Mouse (Mus musculus) urinary bladder, postnatal 14 days (tissue): Measurements from ENCODE around the gene Pdia6.
A peak's percentile ranks its signal among the peaks of the same experiment; 100 is the strongest.

Experiments used
- DNase-seq: peaks from one replicate; pipeline ENCODE4 v3.0.0; 2021; ENCODE audit warnings: low spot score

Gene Pdia6

DNA sequence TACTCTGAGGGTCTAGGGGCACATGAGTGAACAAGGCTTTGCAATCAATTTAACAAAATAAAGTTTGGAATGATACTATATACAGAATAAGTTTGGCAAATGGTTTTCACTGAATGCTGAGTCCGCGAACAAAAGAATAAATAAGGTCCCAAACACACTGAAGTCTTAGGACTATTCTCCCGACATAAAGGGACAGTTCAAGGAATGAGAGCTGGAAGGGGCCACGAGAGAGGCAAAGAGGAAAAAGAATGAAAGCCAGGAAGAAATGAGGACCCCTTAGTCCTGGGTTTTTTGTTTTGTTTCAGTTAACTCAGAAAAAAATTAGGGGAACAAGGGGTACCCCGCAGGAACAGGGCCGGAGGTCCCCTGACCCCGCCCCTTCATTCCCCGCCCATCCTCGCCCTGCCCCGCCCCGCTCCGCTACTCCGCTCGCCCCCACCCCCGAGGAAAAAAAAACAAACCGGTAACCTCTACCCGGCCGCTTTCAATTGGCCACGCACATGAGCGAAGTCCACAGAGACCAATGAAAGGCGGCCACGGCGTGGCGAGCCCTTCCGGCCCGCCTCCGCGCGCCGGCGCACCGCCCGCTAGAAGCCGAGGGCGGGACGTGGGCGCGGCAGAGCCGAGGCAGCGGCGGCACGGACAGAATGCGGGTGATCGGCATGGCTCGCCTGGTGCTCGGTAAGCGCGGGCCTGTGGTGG lies at the start of gene Pdia6:
Gene Pdia6, plus strand, starts transcription at position 575 of the 702 bp plus-strand sequence.
- peak; percentile 93 for DNase-seq

- DNase-seq = no peak
These were observed 48.0 kb upstream of the Pdia6 start for GRCm38 (mm10) chr12:17218390-17218789.

- DNase-seq = no peak
These were observed 47.2 kb upstream of the Pdia6 start for GRCm38 (mm10) chr12:17219107-17219506.

GRCm38 (mm10) chr12:17220631-17221030 lies 45.7 kb upstream of the Pdia6 start:
- peak; percentile 37 for DNase-seq

- no peak for DNase-seq
These were observed 44.4 kb upstream of the Pdia6 start for GRCm38 (mm10) chr12:17221891-17222428.

GRCm38 (mm10) chr12:17223050-17223449 lies 43.3 kb upstream of the Pdia6 start:
- DNase-seq = no peak

DNA sequence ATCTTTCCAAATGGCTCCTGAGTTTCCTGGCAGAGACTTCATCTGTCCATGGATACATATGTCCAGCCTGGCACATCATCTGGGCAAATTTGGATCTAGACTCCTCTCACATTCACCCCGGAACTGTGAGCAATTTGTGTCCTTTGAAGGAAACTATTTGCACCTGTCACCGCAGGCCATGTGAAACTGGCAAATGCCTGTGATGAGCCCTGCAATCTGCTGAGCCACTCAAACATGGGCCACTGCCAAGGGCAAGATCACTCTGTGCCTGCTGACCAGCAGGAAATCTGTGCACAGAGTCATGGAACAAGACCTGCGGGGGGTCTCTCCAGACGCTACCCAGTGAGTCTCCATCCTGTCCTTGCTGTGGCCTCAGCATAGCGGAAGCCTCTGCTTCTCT lies 41.3 kb upstream of the Pdia6 start:
- no peak for DNase-seq

GRCm38 (mm10) chr12:17227903-17228302 lies 38.4 kb upstream of the Pdia6 start:
- DNase-seq = no peak

DNA sequence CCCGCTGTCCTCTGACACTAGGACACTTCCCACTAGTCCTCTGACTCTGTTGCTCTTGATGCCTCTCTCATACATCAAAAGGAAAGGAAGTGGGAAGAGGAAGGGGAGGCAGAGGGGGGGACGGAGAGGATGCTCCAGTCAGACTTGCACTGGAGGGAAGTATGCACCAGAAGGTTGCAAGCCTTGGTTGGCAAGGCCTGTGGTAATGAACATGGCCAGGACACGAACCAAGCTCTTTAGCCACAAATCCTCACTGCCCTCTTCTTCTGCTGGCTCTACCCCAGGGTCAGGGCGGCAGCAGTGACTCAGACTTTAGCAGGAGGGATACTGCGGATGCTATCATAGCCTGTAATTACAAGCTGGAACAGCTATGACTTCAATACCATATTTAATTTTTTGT lies 35.8 kb upstream of the Pdia6 start:
- DNase-seq = no peak

- DNase-seq = no peak
These were observed 34.8 kb upstream of the Pdia6 start for GRCm38 (mm10) chr12:17231513-17231912.

GRCm38 (mm10) chr12:17235535-17236313 lies 30.6 kb upstream of the Pdia6 start:
- DNase-seq = no peak

DNA sequence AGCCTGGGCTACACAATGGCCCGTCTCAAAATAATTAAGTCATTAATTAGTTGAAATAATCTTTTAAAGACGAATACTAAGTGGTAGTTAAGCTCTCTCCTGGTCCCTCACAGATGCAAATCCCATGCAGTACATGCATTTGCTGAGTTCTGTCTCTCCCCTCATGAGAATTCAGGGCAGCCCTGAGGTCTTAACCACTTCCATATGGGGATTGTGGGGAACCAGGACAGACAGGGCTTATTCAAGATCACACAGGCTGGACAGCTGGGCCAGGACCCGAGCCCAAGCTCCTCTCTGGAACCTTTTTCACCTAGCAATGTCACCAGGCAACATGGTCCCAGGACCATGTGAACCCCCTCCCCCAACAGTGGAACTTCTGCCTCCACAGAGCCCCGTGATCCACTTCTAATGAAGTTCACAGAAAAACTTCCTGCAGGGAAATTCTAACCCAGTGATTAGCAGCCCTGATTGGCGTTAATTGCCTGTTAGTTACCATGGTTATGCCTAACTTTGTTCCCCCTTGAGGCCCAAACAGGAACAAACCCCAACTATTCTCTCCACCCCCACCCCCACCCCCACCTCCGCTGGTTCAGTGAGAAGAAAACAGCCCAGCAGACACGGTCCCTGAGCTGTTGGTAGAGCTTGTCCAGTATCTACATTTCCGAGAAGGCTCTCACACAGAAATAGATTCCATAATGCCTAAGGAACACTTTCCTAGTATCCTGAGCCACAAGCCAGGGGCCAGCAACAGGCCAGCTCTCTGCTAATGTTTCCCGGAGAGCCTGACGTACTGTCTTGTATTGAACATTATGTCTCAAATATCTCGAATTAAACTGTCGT lies 27.5 kb upstream of the Pdia6 start:
- DNase-seq = no peak

GRCm38 (mm10) chr12:17239428-17239688 lies 27.0 kb upstream of the Pdia6 start:
- no peak for DNase-seq

DNA sequence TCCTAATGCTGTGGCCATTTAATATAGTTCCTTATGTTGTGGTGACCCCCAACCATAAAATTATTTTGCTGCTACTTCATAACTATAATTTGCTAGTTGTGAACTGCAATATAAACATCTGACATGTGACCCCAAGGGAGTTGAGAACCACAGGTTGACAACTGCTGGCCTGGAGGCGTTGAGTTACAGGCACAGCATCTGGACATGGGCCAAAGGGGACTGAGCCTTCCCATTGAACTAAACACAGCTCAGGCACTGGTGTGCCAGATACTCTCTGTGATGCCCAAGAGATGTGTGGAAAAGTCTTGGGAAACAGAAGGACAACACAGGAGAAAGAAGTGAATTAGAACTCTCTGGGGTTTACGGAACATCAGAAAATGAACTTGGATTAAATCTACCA lies 25.3 kb upstream of the Pdia6 start:
- no peak for DNase-seq

GRCm38 (mm10) chr12:17241614-17242013 lies 24.7 kb upstream of the Pdia6 start:
- DNase-seq = no peak

- no peak for DNase-seq
These were observed 24.3 kb upstream of the Pdia6 start for GRCm38 (mm10) chr12:17242041-17242440.

DNA sequence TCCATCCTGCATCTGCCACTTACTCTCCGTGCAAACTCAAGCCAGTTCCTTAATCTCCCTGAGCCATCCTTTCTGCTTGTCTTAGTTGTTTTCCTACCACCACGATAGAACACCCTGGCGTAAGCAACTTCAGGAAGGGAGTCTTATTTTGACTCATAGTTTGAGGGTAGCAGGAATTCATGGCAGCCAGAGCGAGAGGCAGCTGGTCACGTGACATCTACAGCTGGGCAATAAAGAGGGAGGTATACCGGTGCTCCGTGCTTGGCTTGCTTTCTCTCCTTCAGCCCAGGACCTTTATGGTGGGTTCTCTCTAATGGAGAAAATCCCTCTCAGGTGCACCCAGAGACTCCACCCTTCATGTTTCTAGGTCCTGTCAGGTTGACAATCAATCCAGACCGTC lies 15.4 kb upstream of the Pdia6 start:
- no peak for DNase-seq

DNA sequence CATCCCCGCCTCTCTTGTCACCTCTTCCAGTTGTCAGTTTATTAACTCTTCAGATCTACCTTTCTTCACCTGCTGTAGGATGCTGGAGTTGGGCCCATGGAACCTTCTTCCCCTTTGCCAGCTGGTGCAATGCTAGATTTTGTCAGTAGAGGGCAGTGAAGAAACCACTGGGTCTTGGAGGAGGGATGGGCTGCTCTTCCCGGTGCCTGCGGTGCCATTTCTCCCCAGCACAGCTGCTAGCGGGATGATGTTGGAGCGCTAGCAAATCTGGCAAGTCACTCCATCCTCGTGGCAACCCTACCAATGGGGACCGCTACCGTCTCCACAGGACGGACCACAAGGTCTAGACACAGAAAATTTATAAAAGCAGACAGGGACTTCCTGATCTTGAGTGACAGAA lies 13.3 kb upstream of the Pdia6 start:
- DNase-seq = peak; percentile 64

DNA sequence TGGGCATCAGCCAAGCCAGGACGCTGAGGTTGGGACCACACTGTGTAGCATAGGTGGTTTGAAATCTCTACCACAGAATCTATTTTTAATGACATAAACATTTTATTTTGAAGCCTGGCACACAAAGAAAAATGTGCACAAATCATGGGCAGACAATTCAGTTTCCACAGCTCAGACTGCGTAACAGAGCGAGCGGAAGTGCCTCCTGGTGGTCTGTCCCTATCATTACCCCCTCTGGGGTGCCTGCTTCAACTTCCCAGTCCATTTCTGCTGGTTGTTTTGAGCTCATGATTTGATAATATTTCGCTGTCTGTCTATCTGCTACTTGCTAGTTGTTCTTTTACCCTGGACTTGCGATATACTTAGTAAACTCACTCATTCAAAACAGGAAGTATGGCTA lies 10.7 kb upstream of the Pdia6 start:
- no peak for DNase-seq

GRCm38 (mm10) chr12:17256905-17257304 lies 9.4 kb upstream of the Pdia6 start:
- peak; percentile 49 for DNase-seq

DNA sequence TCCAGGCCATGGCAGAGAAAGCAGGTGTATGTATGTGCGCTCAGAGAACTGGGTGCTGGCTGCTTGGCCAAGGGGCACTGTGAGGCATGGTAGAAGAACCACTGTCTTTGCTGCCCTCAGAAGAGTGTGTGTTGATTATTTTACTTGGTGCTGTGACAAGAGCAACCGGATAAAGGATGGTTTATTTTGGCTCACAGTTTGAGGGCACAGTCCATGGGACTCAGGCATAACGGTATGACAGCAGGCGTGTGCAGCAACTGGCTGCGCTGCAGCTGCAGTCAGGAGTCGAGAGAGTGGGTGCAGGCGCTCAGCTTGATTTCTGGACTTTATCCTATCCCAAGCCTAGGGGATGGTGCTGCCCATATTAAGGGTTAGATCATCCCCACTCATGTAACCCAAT lies 7.9 kb upstream of the Pdia6 start:
- peak; percentile 23 for DNase-seq

DNA sequence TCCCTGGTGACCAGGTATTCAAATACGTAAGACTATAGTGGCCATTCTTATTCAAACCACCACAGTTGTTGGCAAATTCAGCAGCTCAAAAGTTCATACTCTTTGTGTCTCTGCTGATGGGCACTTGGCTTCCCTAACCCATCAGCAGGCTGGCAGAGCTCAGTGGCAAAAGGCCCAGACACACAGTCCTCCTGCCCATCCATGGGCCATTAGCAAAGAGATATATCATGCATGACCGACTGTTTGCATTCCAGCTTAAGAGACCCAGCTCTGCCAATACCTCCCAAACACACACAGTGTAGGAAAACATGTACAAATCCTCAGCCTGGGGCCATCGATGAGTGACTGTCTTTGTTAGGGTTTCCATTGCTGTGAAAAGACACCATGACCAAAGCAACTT lies 5.3 kb upstream of the Pdia6 start:
- DNase-seq = no peak

DNA sequence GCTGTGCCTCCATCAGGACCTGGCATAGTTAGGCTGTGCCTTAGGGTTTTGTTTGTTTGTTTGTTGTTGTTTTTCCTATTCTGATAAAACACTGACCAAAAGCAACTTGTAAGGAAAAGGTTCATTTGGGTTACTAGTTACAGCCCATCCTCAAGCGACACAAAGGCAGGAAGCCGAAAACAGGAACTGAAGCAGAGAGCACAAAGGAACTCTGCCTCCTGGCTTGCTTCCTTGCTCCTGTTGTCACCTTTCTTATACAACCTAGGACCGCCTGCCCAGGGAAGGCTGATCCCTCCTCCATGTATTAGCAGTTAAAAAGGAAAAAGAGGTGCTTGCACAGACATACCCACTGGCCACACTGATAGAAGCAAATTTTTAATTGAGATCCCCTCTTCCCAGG lies 2.5 kb upstream of the Pdia6 start:
- no peak for DNase-seq
